Mouse (Mus musculus): ENCODE results near the gene Surf2. TPM values are rescaled to one million over a fixed set of nuclear protein-coding genes. Genes with fewer than 3 reads are reported as not detected.

The Surf2 gene
- polyA plus RNA-seq, 1 experiment from 2014 or later, result 17.9 TPM

- peaks cover 6% of the 10 kb centered on the region for H3K36me3 ChIP-seq (ENCODE audit: control insufficient read depth, insufficient read depth)
- H3K27ac ChIP-seq (ENCODE audit: low read length), result peak within 1 kb of the TSS; percentile 96
- WGBS (ENCODE audit: insufficient replicate concordance), result under 1% methylated on average over 50 of the region's 50 CpGs
- no peaks in the 10 kb centered on the region for H3K9me3 ChIP-seq (replicated peaks; ENCODE audit: control insufficient read depth, low read length)
- ATAC-seq (ENCODE audit: low read depth), result peak; percentile 92
- peak within 1 kb of the TSS; percentile 89 for H3K9ac ChIP-seq (ENCODE audit: low read depth, low read length)
- no peaks in the 10 kb centered on the region for H3K27me3 ChIP-seq (ENCODE audit: control insufficient read depth, insufficient read depth, low read depth, low read length)
- peak within 1 kb of the TSS; percentile 91 for H3K4me3 ChIP-seq (ENCODE audit: low read depth, low read length)
- peaks cover 25% of the 10 kb centered on the region for H3K4me1 ChIP-seq (ENCODE audit: control insufficient read depth, low read depth, low read length)
- peak within 1 kb of the TSS; percentile 79 for H3K4me2 ChIP-seq (ENCODE audit: low read depth, low read length)
Observed at GRCm38 (mm10) chr2:26963923-26964723, 48.0 kb downstream of the Surf2 start, which contains the start of gene Rexo4. Rexo4 (minus strand) TSS chr2:26964386.

- Histone ChIP-seq H3K27me3 (ENCODE audit: control insufficient read depth, insufficient read depth, low read depth, low read length) (no peaks in the 10 kb centered on the region), H3K9me3 (replicated peaks; ENCODE audit: control insufficient read depth, low read length) (no peaks in the 10 kb centered on the region), H3K4me2 (ENCODE audit: low read depth, low read length) (peak overlapping the region; percentile 79), H3K27ac (ENCODE audit: low read length) (peak overlapping the region; percentile 96), H3K36me3 (ENCODE audit: control insufficient read depth, insufficient read depth) (peaks cover 5% of the 10 kb centered on the region), H3K4me3 (ENCODE audit: low read depth, low read length) (peak overlapping the region; percentile 91), H3K4me1 (ENCODE audit: control insufficient read depth, low read depth, low read length) (peaks cover 25% of the 10 kb centered on the region), H3K9ac (ENCODE audit: low read depth, low read length) (peak overlapping the region; percentile 89)
- ATAC-seq (ENCODE audit: low read depth), result no peak; the same call in 1 of the 2 replicates
- WGBS (ENCODE audit: insufficient replicate concordance), result 17% methylated on average over 14 of the region's 14 CpGs
Observed at GRCm38 (mm10) chr2:26964724-26965370, 48.7 kb downstream of the Surf2 start.

GRCm38 (mm10) chr2:26967262-26967661 is 51.1 kb downstream of the Surf2 start:
- no peak overlapping the region for H3K4me3 ChIP-seq (ENCODE audit: low read depth, low read length)
- no peak overlapping the region for H3K27ac ChIP-seq (ENCODE audit: low read length)
- H3K36me3 ChIP-seq (ENCODE audit: control insufficient read depth, insufficient read depth), result no peaks in the 10 kb centered on the region; the same call in 1 of the 2 replicates
- H3K27me3 ChIP-seq (ENCODE audit: control insufficient read depth, insufficient read depth, low read depth, low read length), result no peaks in the 10 kb centered on the region
- H3K4me1 ChIP-seq (ENCODE audit: control insufficient read depth, low read depth, low read length), result peaks cover 17% of the 10 kb centered on the region
- no peaks in the 10 kb centered on the region for H3K9me3 ChIP-seq (replicated peaks; ENCODE audit: control insufficient read depth, low read length)
- no peak for ATAC-seq (ENCODE audit: low read depth)
- 73% methylated on average over 2 of the region's 2 CpGs for WGBS (ENCODE audit: insufficient replicate concordance)
- no peak overlapping the region for H3K4me2 ChIP-seq (ENCODE audit: low read depth, low read length)
- no peak overlapping the region for H3K9ac ChIP-seq (ENCODE audit: low read depth, low read length)

Other genes starting within 250 kb of the Surf2 start
- not detected in 2 replicates for gene Lcn4, start 245.1 kb upstream of the Surf2 start, polyA plus RNA-seq (2015; fragmentation: Nextera tagmentation; extraction: Ambion mirVana)
- not detected in 2 replicates for gene Abo, start 51.4 kb upstream of the Surf2 start, polyA plus RNA-seq (2015; fragmentation: Nextera tagmentation; extraction: Ambion mirVana)
- 8.7 and 9.4 TPM in 2 replicates for gene Surf6, start 13.5 kb upstream of the Surf2 start, polyA plus RNA-seq (2015; fragmentation: Nextera tagmentation; extraction: Ambion mirVana)
- gene Med22, start 5.7 kb upstream of the Surf2 start, polyA plus RNA-seq (2015; fragmentation: Nextera tagmentation; extraction: Ambion mirVana), result 19.5 and 20.8 TPM in 2 replicates
- gene Rpl7a, start 5.6 kb upstream of the Surf2 start, polyA plus RNA-seq (2015; fragmentation: Nextera tagmentation; extraction: Ambion mirVana), result 297 and 333 TPM in 2 replicates
- 31.5 and 32.4 TPM in 2 replicates for gene Surf1, start 163 bp downstream of the Surf2 start, polyA plus RNA-seq (2015; fragmentation: Nextera tagmentation; extraction: Ambion mirVana)
- 119 and 121 TPM in 2 replicates for gene Surf4, start 17.6 kb downstream of the Surf2 start, polyA plus RNA-seq (2015; fragmentation: Nextera tagmentation; extraction: Ambion mirVana)
- gene Stkld1, start 17.7 kb downstream of the Surf2 start, polyA plus RNA-seq (2015; fragmentation: Nextera tagmentation; extraction: Ambion mirVana), result 0.04 TPM in 2 replicates
- gene Rexo4, start 48.0 kb downstream of the Surf2 start, polyA plus RNA-seq (2015; fragmentation: Nextera tagmentation; extraction: Ambion mirVana), result 16.7 and 17.5 TPM in 2 replicates
- gene Adamts13, start 57.0 kb downstream of the Surf2 start, polyA plus RNA-seq (2015; fragmentation: Nextera tagmentation; extraction: Ambion mirVana), result 1.8 and 2.0 TPM in 2 replicates
- 13.7 and 14.3 TPM in 2 replicates for gene Cacfd1, start 93.6 kb downstream of the Surf2 start, polyA plus RNA-seq (2015; fragmentation: Nextera tagmentation; extraction: Ambion mirVana)
- 0.32 and 0.40 TPM in 2 replicates for gene Slc2a6, start 111.6 kb downstream of the Surf2 start, polyA plus RNA-seq (2015; fragmentation: Nextera tagmentation; extraction: Ambion mirVana)
- gene Mymk, start 155.8 kb downstream of the Surf2 start, polyA plus RNA-seq (2015; fragmentation: Nextera tagmentation; extraction: Ambion mirVana), result 0.90 and 2.8 TPM in 2 replicates
- 0.40 and 0.76 TPM in 2 replicates for gene Adamtsl2, start 163.0 kb downstream of the Surf2 start, polyA plus RNA-seq (2015; fragmentation: Nextera tagmentation; extraction: Ambion mirVana)
- gene Fam163b, start 226.1 kb downstream of the Surf2 start, polyA plus RNA-seq (2015; fragmentation: Nextera tagmentation; extraction: Ambion mirVana), result not detected in 2 replicates
- gene Dbh, start 248.9 kb downstream of the Surf2 start, polyA plus RNA-seq (2015; fragmentation: Nextera tagmentation; extraction: Ambion mirVana), result 0.07 and 0.15 TPM in 2 replicates

All from liver, embryonic 16.5 days (tissue).